Mouse (Mus musculus) lung, postnatal 0 days (tissue): ENCODE data around the gene Itgb6.

Experiments used
- CTCF ChIP-seq: IDR thresholded peaks from 2 replicates; pipeline ENCODE4 v1.5.1; 2016; ENCODE audit warnings: antibody characterized with exemption, mild to moderate bottlenecking
- EP300 ChIP-seq: IDR thresholded peaks from 2 replicates; pipeline ENCODE4 v1.6.1; 2016; ENCODE audit warnings: antibody characterized with exemption, mild to moderate bottlenecking, control low read depth

DNA sequence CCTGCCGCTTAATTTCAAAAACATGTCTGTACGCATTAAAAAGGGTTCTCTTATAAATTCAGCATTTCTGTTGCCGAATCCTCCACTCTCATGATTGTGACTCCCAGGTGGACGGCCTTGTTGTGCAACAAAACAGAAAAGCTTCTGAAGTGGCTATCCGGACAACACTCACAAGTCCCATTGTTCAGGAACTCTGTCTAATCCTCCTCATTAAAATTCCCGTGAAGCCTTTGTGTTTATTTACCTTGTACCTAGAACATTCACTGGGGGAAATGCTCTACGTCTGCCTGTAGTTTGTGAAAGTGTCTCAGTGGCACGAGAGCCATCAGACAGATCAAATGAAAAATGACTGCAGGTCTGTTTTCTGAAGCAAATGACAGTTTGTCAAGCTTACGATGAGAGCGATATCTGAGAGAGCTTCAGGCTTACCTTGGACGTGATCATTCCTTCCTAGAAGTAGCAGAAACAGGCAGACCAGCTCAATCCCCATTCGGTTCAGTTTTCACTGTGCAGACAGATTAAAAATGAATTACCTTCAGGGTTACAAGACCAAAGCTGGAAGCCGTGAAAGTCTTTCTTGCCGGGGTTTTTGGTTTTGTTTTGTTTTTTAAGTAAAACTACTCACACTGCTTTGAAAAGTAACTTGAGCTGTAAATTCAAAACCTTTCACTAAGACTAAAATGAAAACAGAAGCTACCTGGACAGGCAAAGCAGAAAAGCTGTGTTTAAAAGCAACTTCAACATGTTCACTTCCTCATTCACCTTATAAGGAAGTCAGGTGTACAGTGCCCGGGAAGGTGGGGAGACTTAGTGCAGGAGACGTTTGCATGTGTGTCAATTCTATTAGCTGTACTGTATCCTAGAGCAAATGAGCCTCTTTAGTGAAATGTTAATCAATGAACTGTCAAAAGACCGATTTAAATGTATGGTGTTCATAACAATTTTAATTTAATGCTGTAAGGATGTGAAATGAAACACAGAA lies 49.2 kb downstream of the Itgb6 start:
- no peak for TF ChIP-seq CTCF
- no peak for TF ChIP-seq EP300
